12 mouse cellular contexts compared by ENCODE assay signal in genomic region chr2:91928534-91929350, GRCm38 (mm10). TPM values are rescaled to one million over a fixed set of nuclear protein-coding genes. Genes with fewer than 3 reads are reported as not detected.
A peak's percentile ranks its signal among the peaks of the same experiment; 100 is the strongest.
DNase-seq lines count a peak whose midpoint lies in the region; ATAC-seq lines count a peak whose summit lies in the region.
"Had no signal": no experiment of that assay in that cellular context is flagged by ENCODE, and none has a peak within 500 bp of the region (broad histone marks: within the 10 kb centered on the region; RNA-seq: fewer than 3 reads in every experiment).

No protein-coding gene starts in this region.

- peaks cover 50% of the 10 kb centered on the region for H3K4me1 ChIP-seq in heart, embryonic 15.5 days (replicated peaks)
- H3K4me1 ChIP-seq in neural tube, embryonic 15.5 days = peaks cover 43% of the 10 kb centered on the region
- peaks cover 44% of the 10 kb centered on the region for H3K4me1 ChIP-seq in limb, embryonic 13.5 days

- 64% methylated on average over 23 of the region's 23 CpGs for WGBS in heart, embryonic 15.5 days
- 71% methylated on average over 23 of the region's 23 CpGs for WGBS in neural tube, embryonic 15.5 days
- WGBS in limb, embryonic 13.5 days = 63% methylated on average over 23 of the region's 23 CpGs

- H3K4me3 ChIP-seq in heart, embryonic 15.5 days = no peak overlapping the region
- no peak overlapping the region for H3K4me3 ChIP-seq in neural tube, embryonic 15.5 days (replicated peaks)
- H3K4me3 ChIP-seq in limb, embryonic 13.5 days = no peak overlapping the region
- H3K4me3 ChIP-seq: stomach, embryonic 15.5 days had no signal

- H3K4me2 ChIP-seq in heart, embryonic 15.5 days = peak overlapping the region; percentile 59; the same call in 1 of the 2 replicates
- no peak overlapping the region for H3K4me2 ChIP-seq in neural tube, embryonic 15.5 days
- peak overlapping the region; percentile 86; the same call in 1 of the 2 replicates for H3K4me2 ChIP-seq in limb, embryonic 13.5 days (replicated peaks)

- H3K9me3 ChIP-seq in heart, embryonic 15.5 days (replicated peaks) = no peaks in the 10 kb centered on the region
- H3K9me3 ChIP-seq in neural tube, embryonic 15.5 days (replicated peaks) = no peaks in the 10 kb centered on the region
- H3K9me3 ChIP-seq in limb, embryonic 13.5 days = no peaks in the 10 kb centered on the region
- H3K9me3 ChIP-seq: stomach, embryonic 15.5 days had no signal

- peaks cover 28% of the 10 kb centered on the region for H3K27me3 ChIP-seq in heart, embryonic 15.5 days
- peaks cover 11% of the 10 kb centered on the region for H3K27me3 ChIP-seq in neural tube, embryonic 15.5 days (replicated peaks)
- peaks cover 21% of the 10 kb centered on the region for H3K27me3 ChIP-seq in limb, embryonic 13.5 days

- peaks cover 3% of the 10 kb centered on the region; the same call in 1 of the 2 replicates for H3K36me3 ChIP-seq in heart, embryonic 15.5 days
- no peaks in the 10 kb centered on the region for H3K36me3 ChIP-seq in neural tube, embryonic 15.5 days
- H3K36me3 ChIP-seq in limb, embryonic 13.5 days = peaks cover 17% of the 10 kb centered on the region

- DNase-seq in heart, postnatal 4 days = no peak
- peak; percentile 38 for DNase-seq in neural tube, embryonic 10.5 days (ENCODE audit: extremely low spot score, low spot score)
- DNase-seq in cerebellum, postnatal 25 days = peak; percentile 57 to 60
- no peak for DNase-seq in thymus, adult 18-20 months
- DNase-seq in kidney, adult 11 months = no peak

- H3K27ac ChIP-seq in heart, embryonic 15.5 days = no peak overlapping the region
- H3K27ac ChIP-seq in neural tube, embryonic 15.5 days (replicated peaks) = no peak overlapping the region
- H3K27ac ChIP-seq in limb, embryonic 13.5 days = no peak overlapping the region
- H3K27ac ChIP-seq: stomach, embryonic 15.5 days had no signal

- no peak for ATAC-seq in heart, embryonic 15.5 days (replicated peaks; ENCODE audit: insufficient number of reproducible peaks, insufficient read depth, low FRiP score, low read depth)
- no peak for ATAC-seq in neural tube, embryonic 15.5 days (ENCODE audit: low FRiP score)
- no peak for ATAC-seq in limb, embryonic 13.5 days (ENCODE audit: low FRiP score, low read depth)

- no peak overlapping the region for H3K9ac ChIP-seq in heart, embryonic 15.5 days
- no peak overlapping the region for H3K9ac ChIP-seq in neural tube, embryonic 15.5 days (replicated peaks)
- no peak overlapping the region for H3K9ac ChIP-seq in limb, embryonic 13.5 days
- H3K9ac ChIP-seq: stomach, embryonic 15.5 days had no signal

RNA-seq across cellular contexts. Expression of gene Chrm4, which starts 1.7 kb away (rescaled TPM):
- polyA plus RNA-seq in heart, embryonic 15.5 days (2015; fragmentation: Nextera tagmentation; extraction: Ambion mirVana) = not detected in 2 replicates
- total RNA-seq in heart, postnatal 4 days (2021) = not detected
- polyA plus RNA-seq in neural tube, embryonic 15.5 days (2015; fragmentation: Nextera tagmentation; extraction: Ambion mirVana) = 1.4 and 1.5 TPM in 2 replicates
- polyA plus RNA-seq in limb, embryonic 13.5 days (2015; fragmentation: Nextera tagmentation; extraction: Ambion mirVana) = 0.38 and 0.78 TPM in 2 replicates

RNA-seq across cellular contexts. Expression of gene Mdk, which starts 3.4 kb away (rescaled TPM):
- 293 and 372 TPM in 2 replicates for polyA plus RNA-seq in heart, embryonic 15.5 days (2015; fragmentation: Nextera tagmentation; extraction: Ambion mirVana)
- 100 to 1,000 TPM; 102 to 110 TPM for total RNA-seq in heart, postnatal 4 days (2021)
- 161 and 243 TPM in 2 replicates for polyA plus RNA-seq in neural tube, embryonic 15.5 days (2015; fragmentation: Nextera tagmentation; extraction: Ambion mirVana)
- polyA plus RNA-seq in limb, embryonic 13.5 days (2015; fragmentation: Nextera tagmentation; extraction: Ambion mirVana) = 1,939 and 1,982 TPM in 2 replicates
- total RNA-seq: common myeloid progenitor, adult 5-6 weeks had no signal

RNA-seq across cellular contexts. Expression of gene Gm9821, which starts 16.8 kb away (rescaled TPM):
- 1.7 and 2.2 TPM in 2 replicates for polyA plus RNA-seq in heart, embryonic 15.5 days (2015; fragmentation: Nextera tagmentation; extraction: Ambion mirVana)
- total RNA-seq in heart, postnatal 4 days (2021) = not detected
- 0.24 and 0.57 TPM in 2 replicates for polyA plus RNA-seq in neural tube, embryonic 15.5 days (2015; fragmentation: Nextera tagmentation; extraction: Ambion mirVana)
- polyA plus RNA-seq in limb, embryonic 13.5 days (2015; fragmentation: Nextera tagmentation; extraction: Ambion mirVana) = 0.27 and 0.61 TPM in 2 replicates
- total RNA-seq: adrenal gland, postnatal 10 days; layer of hippocampus, postnatal 36 days had no signal

RNA-seq across cellular contexts. Expression of gene Dgkz, which starts 46.9 kb away (rescaled TPM):
- polyA plus RNA-seq in heart, embryonic 15.5 days (2015; fragmentation: Nextera tagmentation; extraction: Ambion mirVana) = 26.6 and 48.2 TPM in 2 replicates
- total RNA-seq in heart, postnatal 4 days (2021) = 10 to 100 TPM; 76.6 to 80.9 TPM
- polyA plus RNA-seq in neural tube, embryonic 15.5 days (2015; fragmentation: Nextera tagmentation; extraction: Ambion mirVana) = 34.8 and 45.9 TPM in 2 replicates
- 33.0 and 34.0 TPM in 2 replicates for polyA plus RNA-seq in limb, embryonic 13.5 days (2015; fragmentation: Nextera tagmentation; extraction: Ambion mirVana)

Comparison
In these comparisons a context has a peak if more than half of its experiments do, and no peak if none do; other contexts are left out.
1. DNase-seq: peak in neural tube, embryonic 10.5 days (single experiment) and cerebellum, postnatal 25 days (2 of 2); none in heart, postnatal 4 days (single experiment), thymus, adult 18-20 months (0 of 2) and kidney, adult 11 months (single experiment).